Mouse (Mus musculus) liver, embryonic 14.5 days (tissue): ENCODE measurements around the gene Ect2.

ENCODE experiments used
- CTCF ChIP-seq: IDR thresholded peaks from 2 replicates; pipeline ENCODE4 v1.5.1; 2016; ENCODE audit warnings: antibody characterized with exemption, low read depth, control low read depth
- EP300 ChIP-seq: IDR thresholded peaks from 2 replicates; pipeline ENCODE4 v1.6.1; 2016; ENCODE audit warnings: antibody characterized with exemption, low read depth

DNA sequence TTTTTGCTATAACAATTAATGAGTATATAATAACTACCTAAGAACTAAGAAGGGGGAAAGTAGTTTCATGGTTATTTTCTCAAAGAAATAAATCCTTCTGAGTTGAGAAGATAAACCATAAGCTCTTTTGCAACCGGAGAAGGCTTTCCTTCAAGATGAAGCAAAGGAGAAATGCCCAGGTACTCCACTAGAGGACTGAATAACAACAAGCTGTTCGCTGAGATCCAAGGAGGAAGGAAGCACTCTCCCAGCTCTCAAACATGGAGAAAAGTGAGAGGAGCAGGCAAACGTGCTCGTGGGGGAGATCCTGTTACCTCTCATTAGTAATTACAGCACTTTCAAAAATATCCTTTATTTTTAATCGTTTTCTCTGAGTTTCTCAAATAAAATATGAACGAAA lies 46.5 kb downstream of the Ect2 start:
- TF ChIP-seq CTCF = no peak
- TF ChIP-seq EP300 = no peak
